Mouse (Mus musculus) heart, embryonic 12.5 days (tissue): ENCODE measurements around the gene Map3k5. TPM values are rescaled to one million over a fixed set of nuclear protein-coding genes. Genes with fewer than 3 reads are reported as not detected.
A peak's percentile ranks its signal among the peaks of the same experiment; 100 is the strongest.

Source experiments
- ATAC-seq: fragments of 200-750 bp; cut with Nextera tagmentation; 2 replicates; pipeline ENCODE4 v1.8.0; 2017; ENCODE audit warnings: moderate TSS enrichment, moderate library complexity; ENCODE audit not compliant: insufficient number of reproducible peaks, low FRiP score
- H3K27ac ChIP-seq: fragments of 300-500 bp; sonication (generic); 2 replicates; pipeline ENCODE4 v1.5.1; 2016; ENCODE audit warnings: mild to moderate bottlenecking, moderate library complexity; ENCODE audit not compliant: poor library complexity, severe bottlenecking
- H3K27me3 ChIP-seq: fragments of 300-500 bp; sonication (generic); replicated peaks from 2 replicates; pipeline ENCODE4 v1.6.1; 2016; ENCODE audit warnings: mild to moderate bottlenecking, moderate library complexity
- H3K36me3 ChIP-seq: fragments of 300-500 bp; sonication (generic); 2 replicates; pipeline ENCODE4 v1.6.1; 2016; ENCODE audit warnings: mild to moderate bottlenecking, moderate library complexity
- H3K4me1 ChIP-seq: fragments of 300-500 bp; sonication (generic); replicated peaks from 2 replicates; pipeline ENCODE4 v1.6.1; 2016; ENCODE audit warnings: mild to moderate bottlenecking
- H3K4me2 ChIP-seq: fragments of 300-500 bp; sonication (generic); 2 replicates; pipeline ENCODE4 v1.6.1; 2016; ENCODE audit warnings: mild to moderate bottlenecking, moderate library complexity
- H3K4me3 ChIP-seq: fragments of 300-500 bp; sonication (generic); 2 replicates; pipeline ENCODE4 v1.5.1; 2016; ENCODE audit warnings: mild to moderate bottlenecking
- H3K9ac ChIP-seq: fragments of 300-500 bp; sonication (generic); 2 replicates; pipeline ENCODE4 v1.6.1; 2016; ENCODE audit warnings: mild to moderate bottlenecking, moderate library complexity
- H3K9me3 ChIP-seq: fragments of 300-500 bp; sonication (generic); replicated peaks from 2 replicates; pipeline ENCODE4 v1.6.1; 2016; ENCODE audit warnings: mild to moderate bottlenecking, moderate library complexity
- WGBS: fragments of 180-500 bp; shearing (Covaris S2); methylation state at CpG from one replicate; pipeline ENCODE4 v1.1.7; 2016; 5-methylcytosine and 5-hydroxymethylcytosine counted together
- polyA plus RNA-seq: library from polyadenylated mRNA; unstranded; fragments of >200 nt; fragmentation: Nextera tagmentation; extraction: Ambion mirVana; gene quantifications from 2 replicates; pipeline ENCODE4 v1.2.1, GENCODE M21; 2016

The Map3k5 gene
- polyA plus RNA-seq, 1 experiment from 2014 or later: 4.8 TPM

DNA sequence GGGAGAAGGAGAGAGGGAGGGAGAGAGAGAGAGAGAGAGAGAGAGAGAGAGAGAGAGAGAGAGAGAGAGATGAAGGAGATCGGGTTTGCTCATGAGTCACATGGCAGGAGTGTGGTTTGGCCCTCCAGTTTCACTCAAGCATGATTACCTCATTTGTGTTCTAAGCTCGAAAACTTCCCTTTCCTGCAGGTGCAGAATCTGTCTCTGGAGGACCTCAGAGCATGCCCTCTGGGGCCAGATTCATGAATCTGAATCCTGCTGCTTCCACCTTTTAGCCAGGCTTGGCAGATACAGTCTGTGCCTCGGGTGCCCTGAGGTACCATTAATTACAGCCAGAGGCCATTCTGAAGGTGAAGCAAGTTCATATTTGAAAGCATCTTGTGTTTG is 57.6 kb downstream of the Map3k5 start:
- ATAC-seq: no peak
- no peaks in the 10 kb centered on the region for H3K36me3 ChIP-seq
- 58% methylated on average over 3 of the region's 3 CpGs for WGBS

DNA sequence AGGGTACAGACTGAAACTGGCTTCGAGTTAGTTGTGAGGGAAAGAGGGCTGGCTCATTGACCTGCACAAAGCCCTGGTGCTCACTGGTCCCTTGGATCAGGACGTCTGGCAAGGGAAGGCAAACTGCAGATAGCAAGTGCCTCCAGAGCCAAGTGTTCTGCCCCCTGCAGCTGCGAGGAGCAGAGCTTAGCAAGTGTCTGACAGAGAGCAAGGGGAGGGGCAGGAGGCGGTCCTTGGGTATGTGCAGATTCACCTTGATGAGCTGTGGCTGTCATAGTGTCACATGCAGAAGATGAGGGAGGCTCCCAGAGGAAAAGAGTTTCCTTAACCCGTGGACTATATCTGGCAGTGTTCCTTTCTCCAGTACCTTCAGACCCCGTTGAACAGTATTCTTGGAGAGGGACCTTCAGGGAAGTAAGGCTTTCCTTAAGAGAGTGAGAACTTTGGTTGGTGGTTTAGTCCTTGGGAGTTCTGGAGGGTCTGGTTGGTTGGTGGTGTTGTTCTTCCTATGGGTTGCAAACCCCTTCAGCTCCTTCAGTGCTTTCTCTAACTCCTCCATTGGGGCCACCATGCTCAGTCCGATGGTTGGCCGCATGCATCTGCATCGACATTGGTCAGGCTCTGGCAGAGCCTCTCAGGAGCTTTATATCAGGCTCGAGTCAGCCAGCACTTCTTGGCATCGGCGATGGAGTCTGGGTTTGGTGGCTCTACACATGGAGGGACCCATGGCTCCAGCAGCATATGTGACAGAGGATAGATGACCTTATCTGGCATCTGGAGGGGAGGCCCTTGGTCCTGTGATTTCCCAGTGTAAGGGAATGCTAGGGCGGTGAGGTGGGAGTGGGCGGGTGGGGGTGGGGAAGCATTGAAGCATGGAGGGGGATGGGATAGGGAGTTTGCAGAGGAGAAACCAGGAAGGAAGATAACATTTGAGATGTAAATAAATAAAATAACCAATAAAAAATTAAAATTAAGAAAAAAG is 60.5 kb downstream of the Map3k5 start:
- Histone ChIP-seq H3K4me2 (no peak overlapping the region; the same call in 1 of the 2 replicates), H3K27me3 (peaks cover 25% of the 10 kb centered on the region), H3K4me1 (peaks cover 45% of the 10 kb centered on the region), H3K4me3 (no peak overlapping the region), H3K36me3 (no peaks in the 10 kb centered on the region), H3K9ac (no peak overlapping the region), H3K9me3 (0 out of 2 replicates have a peak, but pooled peaks cover 4% of the 10 kb centered on the region), H3K27ac (no peak overlapping the region)
- no peak for ATAC-seq
- 41% methylated on average over 14 of the region's 14 CpGs for WGBS

More for the DNA sequence above, 57.6 kb downstream of the Map3k5 start:
- H3K9ac ChIP-seq: no peak overlapping the region
- no peak overlapping the region for H3K4me2 ChIP-seq
- no peak overlapping the region for H3K4me3 ChIP-seq
- H3K27ac ChIP-seq: no peak overlapping the region
- H3K9me3 ChIP-seq: no peaks in the 10 kb centered on the region
- peaks cover 43% of the 10 kb centered on the region for H3K4me1 ChIP-seq
- peaks cover 5% of the 10 kb centered on the region; the same call in 1 of the 2 replicates for H3K27me3 ChIP-seq

DNA sequence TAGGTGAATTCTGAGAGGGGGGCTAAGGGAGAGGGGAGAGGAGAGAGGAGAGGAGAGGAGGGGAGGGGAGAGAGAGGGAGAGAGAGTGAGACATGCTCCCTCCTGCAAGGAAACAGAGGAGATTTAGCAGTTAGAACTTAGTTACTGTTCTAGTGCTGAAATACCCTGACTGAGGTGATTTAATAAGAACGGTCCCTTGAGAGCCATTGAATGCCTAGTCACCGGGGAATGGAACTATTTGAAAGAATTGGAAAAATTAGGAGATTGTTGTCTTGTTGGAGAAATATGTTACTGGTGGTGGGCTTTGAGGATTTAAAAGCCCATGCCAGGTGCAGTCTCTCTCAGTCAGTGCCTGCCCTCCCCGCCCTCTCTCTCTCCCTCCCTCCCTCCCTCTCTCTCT is 61.9 kb downstream of the Map3k5 start:
- WGBS: 79% methylated on average over 3 of the region's 3 CpGs
- H3K9ac ChIP-seq: no peak overlapping the region
- peaks cover 25% of the 10 kb centered on the region for H3K27me3 ChIP-seq
- H3K4me2 ChIP-seq: no peak overlapping the region
- no peak for ATAC-seq
- peaks cover 35% of the 10 kb centered on the region for H3K4me1 ChIP-seq
- H3K9me3 ChIP-seq: 0 out of 2 replicates have a peak, but pooled peaks cover 4% of the 10 kb centered on the region
- H3K36me3 ChIP-seq: no peaks in the 10 kb centered on the region
- no peak overlapping the region for H3K27ac ChIP-seq
- no peak overlapping the region for H3K4me3 ChIP-seq

DNA sequence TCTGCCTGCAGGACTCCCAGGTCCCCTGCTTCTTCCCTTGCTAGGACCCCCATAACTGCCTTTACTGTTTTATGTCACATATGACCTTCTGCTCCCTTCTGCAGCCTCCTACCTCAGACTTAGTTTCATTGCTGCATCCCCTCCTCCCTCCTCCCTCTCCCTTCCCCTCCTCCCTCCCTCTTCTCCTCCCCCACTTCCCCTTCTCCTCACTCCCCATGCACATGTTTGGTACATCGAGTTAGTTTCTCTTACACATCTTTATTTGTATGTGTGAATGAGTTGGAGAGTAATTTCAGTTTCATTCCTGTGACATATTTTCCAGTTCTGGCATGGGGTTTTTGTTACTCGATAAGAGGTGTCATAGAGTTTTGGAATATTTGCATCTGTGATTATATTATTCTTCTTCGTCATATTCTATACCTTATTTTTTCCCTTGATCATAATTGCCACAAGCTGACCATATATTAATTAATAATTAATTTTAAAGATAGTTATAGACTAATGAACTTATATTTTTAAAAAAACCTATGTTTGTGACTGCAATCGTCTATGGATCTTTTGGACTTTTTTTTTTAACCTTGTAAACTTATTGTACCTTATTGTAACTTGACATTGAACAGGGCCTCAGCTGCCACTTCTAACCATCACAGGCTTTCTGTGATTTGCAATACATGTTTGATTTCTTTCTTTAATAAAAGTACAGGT is 65.6 kb downstream of the Map3k5 start:
- Histone ChIP-seq H3K4me3 (no peak overlapping the region), H3K36me3 (no peaks in the 10 kb centered on the region), H3K4me1 (peaks cover 30% of the 10 kb centered on the region), H3K9ac (no peak overlapping the region), H3K27ac (no peak overlapping the region), H3K9me3 (0 out of 2 replicates have a peak, but pooled peaks cover 4% of the 10 kb centered on the region), H3K4me2 (no peak overlapping the region), H3K27me3 (peaks cover 28% of the 10 kb centered on the region)
- 65% methylated on average over 4 of the region's 4 CpGs for WGBS
- no peak for ATAC-seq

DNA sequence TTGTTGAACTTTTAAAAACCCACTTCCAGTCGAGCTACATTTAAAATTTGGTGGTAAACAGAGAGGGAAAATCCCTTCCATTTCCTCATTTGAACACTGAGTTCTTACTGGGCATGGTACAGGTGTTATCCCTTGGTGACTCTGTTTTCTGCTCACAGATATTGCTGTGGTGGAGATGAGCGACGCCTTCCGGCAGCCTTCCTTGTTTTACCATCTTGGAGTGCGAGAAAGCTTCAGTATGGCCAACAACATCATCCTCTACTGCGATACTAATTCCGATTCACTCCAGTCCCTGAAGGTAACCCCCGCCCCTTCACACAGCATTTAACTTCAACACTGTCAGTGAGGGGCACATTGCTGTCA is 66.1 kb downstream of the Map3k5 start:
- Histone ChIP-seq H3K4me2 (no peak overlapping the region), H3K4me3 (no peak overlapping the region), H3K9me3 (0 out of 2 replicates have a peak, but pooled peaks cover 4% of the 10 kb centered on the region), H3K36me3 (no peaks in the 10 kb centered on the region), H3K27ac (no peak overlapping the region), H3K9ac (no peak overlapping the region), H3K27me3 (peaks cover 32% of the 10 kb centered on the region), H3K4me1 (peaks cover 25% of the 10 kb centered on the region)
- no peak for ATAC-seq
- 70% methylated on average over 8 of the region's 8 CpGs for WGBS

DNA sequence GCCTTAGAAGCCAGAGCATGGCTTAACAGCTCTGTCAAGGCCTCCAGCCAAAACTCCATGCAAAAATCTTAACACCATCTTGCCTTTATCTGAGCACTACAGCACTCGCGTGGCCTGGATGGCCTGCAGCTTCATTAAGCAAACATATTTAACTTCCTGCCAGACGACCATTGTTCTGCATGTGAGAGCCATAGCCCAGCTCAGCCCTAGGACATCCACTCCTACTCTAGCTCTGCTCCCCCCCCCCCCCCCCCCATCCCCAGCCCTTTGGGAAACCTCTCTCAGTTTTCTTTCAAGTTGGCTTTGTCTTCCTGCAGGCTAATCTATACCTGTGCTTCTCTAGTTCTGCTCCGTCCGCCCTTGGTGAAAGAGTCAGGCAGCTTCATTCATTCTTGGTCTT is 67.7 kb downstream of the Map3k5 start:
- Histone ChIP-seq H3K9me3 (0 out of 2 replicates have a peak, but pooled peaks cover 4% of the 10 kb centered on the region), H3K27ac (no peak overlapping the region), H3K4me1 (peaks cover 23% of the 10 kb centered on the region), H3K9ac (no peak overlapping the region), H3K36me3 (no peaks in the 10 kb centered on the region), H3K27me3 (peaks cover 35% of the 10 kb centered on the region; the same call in 1 of the 2 replicates), H3K4me2 (no peak overlapping the region), H3K4me3 (no peak overlapping the region)
- ATAC-seq: no peak
- 29% methylated on average over 5 of the region's 5 CpGs for WGBS

DNA sequence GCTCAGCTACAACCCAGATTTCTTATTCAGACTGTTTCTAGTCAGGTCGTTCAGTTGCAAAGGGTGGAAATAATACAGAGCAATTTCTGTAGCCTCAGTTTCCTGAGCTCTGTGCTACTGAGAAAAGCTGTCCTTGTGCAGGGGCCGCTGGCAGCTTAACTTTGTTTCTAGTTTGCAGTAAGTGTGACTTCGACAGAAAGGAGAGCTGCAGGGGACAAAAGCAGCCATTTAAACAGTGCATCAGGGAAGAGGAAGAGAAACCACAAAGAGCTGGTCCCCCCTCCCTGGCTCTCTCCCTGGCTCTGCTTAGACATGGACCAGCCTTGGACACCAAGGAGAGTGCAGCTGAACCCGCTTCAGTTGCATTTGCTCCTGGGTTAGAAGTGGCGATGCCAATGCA is 68.7 kb downstream of the Map3k5 start:
- no peak overlapping the region for H3K4me2 ChIP-seq
- no peak overlapping the region for H3K27ac ChIP-seq
- no peaks in the 10 kb centered on the region for H3K9me3 ChIP-seq
- peaks cover 28% of the 10 kb centered on the region; the same call in 1 of the 2 replicates for H3K27me3 ChIP-seq
- no peak overlapping the region for H3K9ac ChIP-seq
- H3K4me1 ChIP-seq: peaks cover 23% of the 10 kb centered on the region
- H3K4me3 ChIP-seq: no peak overlapping the region
- H3K36me3 ChIP-seq: no peaks in the 10 kb centered on the region
- WGBS: 62% methylated on average over 5 of the region's 5 CpGs
- ATAC-seq: no peak

DNA sequence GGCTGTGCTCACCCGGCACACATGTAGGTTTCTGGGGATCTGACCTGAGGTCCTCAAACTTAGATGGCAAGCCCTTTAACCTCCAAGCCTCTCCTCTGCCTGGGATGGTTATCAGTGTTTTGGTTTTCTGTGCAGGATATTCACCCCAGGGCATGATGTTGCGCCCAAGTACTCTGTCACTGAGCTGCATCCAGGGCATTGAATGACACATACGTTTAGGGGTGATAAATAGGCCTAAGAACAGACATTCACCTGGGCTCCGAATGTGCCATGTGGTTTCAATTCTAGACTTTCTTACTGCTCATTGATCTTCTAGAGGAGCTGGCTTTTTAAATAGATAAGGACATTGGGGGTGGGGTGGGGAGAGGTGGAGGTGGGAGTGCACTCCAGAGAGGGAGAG is 70.5 kb downstream of the Map3k5 start:
- 57% methylated on average over 4 of the region's 4 CpGs for WGBS
- ATAC-seq: no peak
- H3K27ac ChIP-seq: no peak overlapping the region
- H3K9me3 ChIP-seq: no peaks in the 10 kb centered on the region
- 0 out of 2 replicates have a peak, but pooled peaks cover 15% of the 10 kb centered on the region for H3K27me3 ChIP-seq
- H3K9ac ChIP-seq: no peak overlapping the region
- peaks cover 16% of the 10 kb centered on the region for H3K4me1 ChIP-seq
- H3K4me3 ChIP-seq: no peak overlapping the region
- no peaks in the 10 kb centered on the region for H3K36me3 ChIP-seq
- H3K4me2 ChIP-seq: no peak overlapping the region

DNA sequence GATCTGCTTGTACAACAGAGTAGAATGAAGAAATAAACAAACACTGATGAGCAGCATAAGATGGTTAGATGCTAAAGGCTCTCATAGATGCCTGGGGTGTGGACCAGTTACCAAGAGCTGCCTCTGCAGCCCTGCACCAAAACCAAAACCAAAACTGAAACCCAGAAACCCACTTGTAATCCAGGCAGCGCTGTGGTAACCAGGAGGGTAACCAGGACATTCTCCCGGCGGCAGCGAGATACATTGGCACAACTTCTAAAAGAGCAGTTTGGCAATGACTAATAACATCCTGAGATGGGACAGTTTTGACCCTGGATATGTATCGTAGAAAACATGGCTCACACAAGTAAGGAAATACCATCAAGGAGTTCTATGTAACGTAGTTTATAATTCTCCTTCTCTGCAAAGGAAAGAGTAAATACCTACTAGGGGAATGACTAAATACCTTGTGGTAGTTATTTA is 71.2 kb downstream of the Map3k5 start:
- Histone ChIP-seq H3K9me3 (no peaks in the 10 kb centered on the region), H3K27ac (no peak overlapping the region), H3K4me1 (peaks cover 16% of the 10 kb centered on the region), H3K27me3 (0 out of 2 replicates have a peak, but pooled peaks cover 15% of the 10 kb centered on the region), H3K36me3 (no peaks in the 10 kb centered on the region), H3K4me2 (no peak overlapping the region), H3K4me3 (no peak overlapping the region), H3K9ac (no peak overlapping the region)
- no peak for ATAC-seq
- 89% methylated on average over 6 of the region's 6 CpGs for WGBS

DNA sequence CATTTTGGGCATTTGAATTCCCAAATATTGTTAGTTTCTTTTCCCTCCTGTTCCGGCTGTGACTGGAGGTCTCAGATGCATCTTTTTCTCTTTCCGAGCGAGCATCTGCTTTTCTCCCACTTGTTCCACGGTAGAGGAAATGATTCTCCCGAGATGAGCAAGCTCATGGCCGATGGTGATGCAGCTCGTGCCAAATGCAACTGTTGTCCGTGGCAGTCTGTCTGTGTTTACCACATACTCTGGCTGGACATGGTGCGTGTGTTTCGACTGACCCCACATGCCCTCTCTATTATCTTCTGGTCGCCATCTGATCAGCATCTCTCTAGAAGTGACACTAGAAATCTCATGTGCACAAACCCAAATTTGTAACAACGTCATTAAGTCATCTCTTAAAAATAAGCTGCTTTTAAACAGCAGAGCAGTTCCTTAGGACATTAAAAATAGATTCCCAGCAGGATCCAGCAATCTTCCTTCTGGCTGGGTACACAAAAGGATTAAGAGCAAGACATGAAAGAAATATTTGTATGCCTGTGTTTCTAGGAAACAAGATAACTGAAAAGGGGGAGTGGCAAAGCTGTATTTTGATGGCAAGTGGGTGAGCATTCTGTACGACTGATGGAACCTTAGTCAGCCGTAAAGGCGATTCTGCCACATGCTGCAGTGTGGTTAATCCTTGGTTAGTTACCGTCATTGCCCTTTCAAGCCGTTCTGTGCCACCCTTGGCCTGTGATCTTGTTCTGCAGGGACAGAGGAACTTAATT is 72.2 kb downstream of the Map3k5 start:
- Histone ChIP-seq H3K9me3 (no peaks in the 10 kb centered on the region), H3K27ac (peak overlapping the region; percentile 22; the same call in 1 of the 2 replicates), H3K36me3 (no peaks in the 10 kb centered on the region), H3K4me1 (peaks cover 14% of the 10 kb centered on the region), H3K9ac (no peak overlapping the region), H3K4me2 (no peak overlapping the region), H3K27me3 (0 out of 2 replicates have a peak, but pooled peaks cover 15% of the 10 kb centered on the region), H3K4me3 (no peak overlapping the region)
- ATAC-seq: no peak
- 68% methylated on average over 17 of the region's 17 CpGs for WGBS
